Mouse (Mus musculus) adrenal gland, postnatal 10 days (tissue): ENCODE measurements around the gene Lysmd3. TPM values are rescaled to one million over a fixed set of nuclear protein-coding genes. Genes with fewer than 3 reads are reported as not detected.
"Not testable (repeated sequence)": the region's sequence is repeated elsewhere in the genome, so short reads cannot be mapped to it uniquely, and the experiment has no call there.

Source experiments
- DNase-seq: peaks from one replicate; pipeline ENCODE4 v3.0.0; 2021; ENCODE audit warnings: mixed read lengths
- long read RNA-seq, 2 experiments: library from polyadenylated mRNA; stranded (forward); transcript quantifications; one replicate each; pipeline ENCODE4 v2.0.0; 2021
- total RNA-seq, 2 experiments: library from RNA; stranded (reverse); gene quantifications; 2 replicates each; pipeline ENCODE4 v1.2.3; 2021

Gene Lysmd3
- 10 to 100 TPM; 22.7 to 28.3 TPM for total RNA-seq
- long read RNA-seq, experiment 1, full-length matches to known transcripts, result 16 of 19 reads
- long read RNA-seq, experiment 1, partial matches to known transcripts, result 1 of 19 reads
- long read RNA-seq, experiment 1, other reads (novel, unspliced or antisense), result 2 of 19 reads
- long read RNA-seq, experiment 2, full-length matches to known transcripts, result 22 of 26 reads
- long read RNA-seq, experiment 2, partial matches to known transcripts, result 0 of 26 reads
- long read RNA-seq, experiment 2, other reads (novel, unspliced or antisense), result 4 of 26 reads

DNA sequence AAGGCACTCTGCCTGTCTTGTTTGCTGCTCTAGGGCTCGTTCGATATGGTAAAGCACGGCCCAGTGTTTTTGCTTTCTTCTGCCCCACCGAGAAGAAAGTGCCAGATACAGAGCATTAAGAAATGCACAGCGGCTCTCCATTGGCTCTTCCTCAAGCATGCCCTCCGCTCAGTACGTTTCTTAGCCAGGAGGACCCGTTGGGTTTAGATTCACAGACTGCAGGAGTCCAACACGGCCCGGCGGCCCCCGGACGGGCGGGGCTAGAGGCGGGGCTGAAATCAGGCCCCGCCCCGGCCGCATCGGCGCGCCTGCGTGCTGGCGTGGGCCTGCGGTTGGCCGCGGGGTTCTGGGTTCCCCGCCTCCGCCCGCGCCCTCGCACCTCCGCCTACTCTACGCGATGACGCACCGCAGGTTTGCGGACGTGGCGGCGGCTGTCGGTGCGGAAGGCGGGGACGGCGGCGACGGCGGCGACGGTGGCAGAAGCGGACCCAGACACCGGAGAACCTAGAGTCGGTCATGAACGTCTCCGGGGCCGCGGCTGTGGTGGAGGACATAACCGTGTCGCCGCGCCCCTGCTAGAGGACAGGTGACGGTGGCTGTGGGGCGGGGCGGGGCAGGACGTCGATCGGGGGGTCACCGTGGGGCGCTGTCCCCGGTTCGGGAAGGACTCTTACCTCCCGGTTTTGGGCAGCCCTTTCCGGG lies at the start of gene Lysmd3:
Gene Lysmd3 (plus strand): TSS at position 313 of the 702 bp plus-strand sequence.
- peak; percentile 97 for DNase-seq

DNA sequence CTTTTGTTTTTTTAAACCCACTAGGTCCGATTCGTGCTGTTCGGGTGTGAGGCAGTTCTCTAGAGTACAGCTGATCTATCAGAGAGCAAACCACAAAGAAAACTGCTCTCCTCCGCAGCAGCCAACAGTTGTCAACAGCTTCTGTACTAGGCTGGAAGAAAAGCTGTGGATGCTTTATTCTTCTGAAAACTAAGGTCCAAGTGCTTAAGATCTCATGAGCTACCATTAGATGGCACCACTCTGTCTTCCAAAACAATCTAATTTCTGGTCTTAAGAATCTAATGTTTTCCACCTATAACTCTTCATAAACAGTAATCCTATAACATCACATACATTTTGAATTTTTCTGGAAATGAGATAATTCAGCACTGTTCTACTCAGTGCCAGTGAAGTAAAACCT lies 47.1 kb upstream of the Lysmd3 start:
- no peak for DNase-seq

DNA sequence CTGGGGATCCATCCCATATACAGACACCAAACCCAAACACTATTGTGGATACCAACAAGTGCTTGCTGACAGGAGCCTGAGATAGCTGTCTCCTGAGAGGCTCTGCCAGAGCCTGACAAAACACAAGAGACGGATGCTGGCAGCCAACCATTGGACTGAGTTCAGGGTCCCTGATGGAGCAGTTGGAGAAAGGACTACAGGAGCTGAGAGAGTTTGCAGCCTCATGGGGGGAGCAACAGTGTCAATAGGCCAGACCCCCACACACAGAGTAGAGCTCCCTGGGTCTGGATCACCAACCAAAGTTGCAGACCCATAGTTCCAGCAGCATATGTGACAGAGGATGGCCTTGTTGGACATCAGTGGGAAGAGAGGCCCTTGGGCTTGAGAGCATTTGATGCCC lies 29.6 kb upstream of the Lysmd3 start:
- not testable (repeated sequence) for DNase-seq

DNA sequence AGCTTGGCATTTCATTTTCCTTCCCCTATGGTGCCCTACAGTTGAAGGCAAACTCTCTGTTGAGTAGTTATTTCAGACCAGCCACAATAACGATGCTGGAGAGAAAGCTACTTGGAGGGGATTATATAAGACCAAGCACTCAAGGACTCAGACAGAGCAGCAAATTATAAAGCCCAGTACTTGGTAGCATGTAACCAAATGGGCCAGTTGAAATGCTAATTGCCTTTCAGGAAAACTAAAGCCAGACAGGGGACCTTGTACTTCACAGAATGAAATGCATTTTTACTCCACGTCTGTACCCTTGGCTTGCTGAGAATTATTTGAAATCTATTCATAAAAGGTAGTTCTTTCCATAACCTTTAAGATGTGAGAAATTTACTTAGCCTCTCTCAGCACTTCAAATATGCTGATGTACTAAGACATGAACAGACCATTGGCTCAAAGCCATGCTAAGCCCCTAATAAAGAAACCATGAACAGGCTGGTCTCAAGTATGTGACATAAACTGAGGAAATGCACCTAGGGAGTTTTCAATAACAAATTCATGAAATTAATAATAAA lies 28.8 kb upstream of the Lysmd3 start:
- DNase-seq, result no peak

DNA sequence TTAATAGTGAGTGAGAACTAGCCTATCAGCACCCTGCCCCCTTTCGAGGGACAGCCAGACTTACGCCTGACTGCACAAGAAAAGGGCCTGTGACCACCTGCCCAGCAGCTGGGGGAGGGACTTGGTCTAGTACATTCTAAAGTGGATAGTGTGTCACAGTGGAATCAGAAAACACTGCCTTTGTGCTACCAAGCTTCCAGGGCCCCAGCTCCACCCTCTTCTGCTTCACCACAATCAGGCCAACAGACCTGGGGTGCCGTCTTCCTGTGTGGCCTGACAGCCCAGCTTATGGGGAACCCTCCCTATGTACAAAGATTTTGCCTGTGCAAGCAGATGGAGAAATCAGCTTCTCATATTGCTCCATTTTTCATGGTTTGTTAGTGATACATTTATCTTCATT lies 28.1 kb upstream of the Lysmd3 start:
- no peak for DNase-seq

DNA sequence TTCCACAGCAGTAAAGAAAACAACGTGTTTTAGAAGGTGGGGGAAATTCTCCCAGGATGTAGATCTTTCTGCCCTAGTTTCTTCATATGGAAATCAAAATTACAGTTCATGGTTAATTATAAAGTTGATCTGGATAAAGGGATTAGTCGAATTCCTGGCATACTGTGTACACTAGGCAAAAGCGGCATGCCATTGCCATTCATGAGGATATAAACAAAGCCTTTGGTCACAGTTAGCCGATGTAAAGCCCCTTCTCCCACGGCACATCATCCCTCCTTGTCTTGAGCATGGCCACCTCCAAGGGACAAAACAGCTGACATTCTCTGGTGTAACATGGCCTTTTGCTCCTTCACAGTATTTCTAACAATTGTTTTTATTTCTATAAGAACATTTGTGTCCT lies 26.9 kb upstream of the Lysmd3 start:
- no peak for DNase-seq

DNA sequence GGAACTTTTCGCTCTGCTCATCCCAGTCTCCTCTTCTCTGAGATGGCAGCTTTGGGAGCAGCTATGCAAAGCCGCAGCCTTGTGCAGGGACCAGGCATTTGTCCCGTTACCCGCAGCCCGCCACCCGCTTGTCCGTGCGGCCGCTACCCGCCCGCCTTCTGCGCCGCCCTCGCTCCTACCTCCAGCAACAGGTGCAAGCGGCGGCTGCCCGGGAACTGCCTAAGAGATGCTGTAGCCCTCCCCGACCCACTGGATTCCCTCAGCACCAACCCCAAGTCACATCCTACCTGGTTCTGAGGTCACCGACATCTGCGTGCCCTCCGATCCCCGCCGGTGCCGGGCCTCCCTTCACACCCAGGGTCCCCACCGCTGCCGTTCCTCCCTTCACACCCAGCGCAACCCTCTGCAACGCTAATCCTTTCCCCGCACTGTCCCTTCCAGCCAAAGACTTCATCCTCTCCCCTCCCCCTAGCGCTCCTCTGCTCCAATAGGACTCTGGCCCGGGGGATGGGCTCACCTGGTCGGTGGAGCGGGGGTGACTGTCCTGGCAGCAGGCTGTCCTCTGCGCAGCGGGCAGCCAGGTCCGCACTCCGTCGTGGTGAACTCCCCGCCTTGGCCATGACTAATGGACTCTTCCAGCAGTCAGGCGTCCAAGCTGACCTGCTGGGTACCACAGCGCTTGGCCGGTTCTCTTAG lies 24.6 kb upstream of the Lysmd3 start, which contains the start of gene Adgrv1:
Gene Adgrv1 (minus strand): TSS at position 435 of the 696 bp plus-strand sequence.
- peak; percentile 87 for DNase-seq

DNA sequence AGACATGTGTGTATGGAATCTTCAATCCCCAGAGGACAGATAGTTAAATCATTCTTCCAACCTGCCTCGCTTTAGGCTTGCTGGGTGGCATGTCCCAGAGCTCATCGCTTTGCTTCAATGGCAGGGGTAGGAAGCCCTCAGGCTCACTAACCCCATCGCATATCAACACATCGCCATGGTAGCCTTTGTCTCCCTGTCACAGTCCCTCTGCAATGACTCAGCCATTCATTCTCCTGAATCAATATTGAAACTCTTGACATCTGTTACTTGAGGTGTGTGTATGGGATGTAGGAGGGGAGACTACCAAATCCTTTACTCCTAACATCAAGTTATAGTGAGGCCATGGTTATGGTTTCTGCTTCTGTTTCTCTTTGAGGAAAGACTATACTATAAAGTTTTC lies 17.8 kb upstream of the Lysmd3 start:
- no peak for DNase-seq

DNA sequence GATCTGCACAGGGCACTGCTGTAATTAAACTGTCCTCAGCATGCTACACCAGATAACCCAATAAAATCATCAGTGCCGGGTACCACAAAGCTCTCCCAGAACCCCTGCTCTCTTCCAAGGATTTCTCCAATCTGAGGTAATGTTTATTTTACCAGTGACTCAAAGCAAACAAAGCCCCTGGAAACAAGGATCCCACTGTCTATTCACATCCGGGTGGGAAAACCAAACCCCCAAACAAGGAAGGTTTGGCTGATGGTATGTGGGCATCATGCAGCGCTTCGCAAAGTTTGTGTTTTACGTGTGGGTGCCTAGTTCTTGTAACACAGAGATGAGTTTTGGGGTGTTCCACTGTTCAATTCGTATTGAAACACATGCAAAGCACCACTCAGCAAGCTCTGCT lies 16.6 kb upstream of the Lysmd3 start:
- no peak for DNase-seq

DNA sequence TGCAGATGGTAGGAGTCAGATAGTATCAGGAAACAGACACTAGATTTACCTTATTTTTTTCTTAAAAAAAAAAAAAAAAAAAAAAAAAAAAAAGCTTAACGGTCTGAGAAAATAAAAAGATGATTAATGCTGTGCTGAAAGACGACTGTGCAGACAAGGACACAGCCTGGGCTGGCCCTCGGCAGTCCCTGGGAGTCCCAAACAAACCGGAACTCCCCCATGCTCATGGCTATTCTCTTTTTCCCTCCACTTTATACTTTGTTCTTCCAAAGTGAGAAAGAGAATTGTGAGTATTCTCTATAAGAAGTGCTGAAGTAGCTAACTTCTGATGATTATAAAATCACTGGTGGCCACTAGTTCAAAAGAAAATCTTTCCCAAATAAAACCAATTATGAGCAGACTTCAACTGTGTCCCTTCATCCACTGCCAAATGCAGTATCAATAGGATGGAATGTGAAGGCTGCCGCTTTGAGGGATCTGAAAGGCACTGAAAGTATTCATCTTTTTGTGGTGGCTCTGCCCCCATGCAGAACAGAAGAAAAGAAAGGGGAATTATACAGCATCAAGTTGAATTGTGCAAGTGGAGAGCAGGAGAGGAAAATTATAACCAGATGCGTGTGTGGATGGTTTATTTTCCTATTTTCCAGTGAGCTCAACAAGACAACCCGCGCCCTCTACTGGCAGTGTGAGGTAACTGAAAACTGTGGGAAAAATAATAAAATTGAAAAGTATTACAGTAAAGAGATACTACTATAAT lies 16.0 kb upstream of the Lysmd3 start:
- peak; percentile 63 for DNase-seq

DNA sequence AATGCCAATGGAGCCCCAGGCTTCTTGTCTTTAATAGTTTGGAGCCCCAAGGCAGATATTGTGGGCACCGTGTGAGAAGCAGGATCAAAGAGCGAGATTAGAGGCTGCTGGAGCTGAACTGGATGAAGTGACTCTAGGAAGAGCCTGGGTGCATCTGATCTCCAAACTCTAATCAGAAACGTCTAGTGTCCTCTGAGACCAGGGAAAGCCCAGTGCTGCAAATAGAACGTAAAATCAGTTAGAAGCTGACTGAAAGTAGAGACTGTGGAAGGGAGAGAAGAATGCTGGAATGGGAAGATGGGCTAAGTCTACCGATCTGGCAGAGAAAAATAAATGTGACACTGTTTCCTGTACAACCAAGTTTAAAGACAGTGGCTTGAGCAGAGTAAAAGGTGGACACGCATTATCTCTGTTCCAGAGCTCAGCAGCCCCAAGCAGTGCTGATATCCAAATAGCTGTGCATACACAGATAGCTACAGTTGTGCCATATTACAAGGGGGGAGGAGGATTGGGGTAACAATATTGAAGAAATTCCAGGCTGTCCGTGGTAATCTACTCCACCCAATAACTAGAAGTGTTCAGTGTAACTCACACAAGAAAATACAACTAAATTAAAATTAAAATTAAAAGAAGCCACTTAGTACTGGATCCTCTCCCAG lies 14.8 kb upstream of the Lysmd3 start:
- DNase-seq, result no peak

DNA sequence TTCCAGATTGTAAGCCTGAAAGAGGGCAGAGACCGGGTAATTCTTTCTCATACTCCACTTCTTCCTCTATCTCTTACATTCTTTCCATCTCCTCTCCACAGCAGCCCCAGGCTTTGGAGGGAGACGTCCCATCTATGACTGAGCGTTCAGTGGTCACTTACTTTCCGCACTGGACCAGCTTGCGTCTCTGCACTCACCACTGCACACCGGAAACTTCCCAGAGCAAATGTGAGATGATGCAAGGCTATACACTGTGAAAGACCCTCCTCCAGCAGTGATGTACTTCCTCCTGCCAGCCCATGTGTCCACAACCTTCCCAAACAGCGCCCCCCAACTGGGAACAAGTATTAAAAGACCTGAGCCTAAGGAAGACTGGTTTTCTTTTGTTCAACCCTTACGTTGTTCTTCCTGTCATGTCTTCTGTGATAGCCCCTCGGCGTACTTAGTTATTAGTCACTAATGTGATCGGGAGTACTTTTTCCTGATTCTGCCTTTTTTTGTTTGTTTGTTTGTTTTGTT lies 13.4 kb upstream of the Lysmd3 start:
- no peak for DNase-seq

DNA sequence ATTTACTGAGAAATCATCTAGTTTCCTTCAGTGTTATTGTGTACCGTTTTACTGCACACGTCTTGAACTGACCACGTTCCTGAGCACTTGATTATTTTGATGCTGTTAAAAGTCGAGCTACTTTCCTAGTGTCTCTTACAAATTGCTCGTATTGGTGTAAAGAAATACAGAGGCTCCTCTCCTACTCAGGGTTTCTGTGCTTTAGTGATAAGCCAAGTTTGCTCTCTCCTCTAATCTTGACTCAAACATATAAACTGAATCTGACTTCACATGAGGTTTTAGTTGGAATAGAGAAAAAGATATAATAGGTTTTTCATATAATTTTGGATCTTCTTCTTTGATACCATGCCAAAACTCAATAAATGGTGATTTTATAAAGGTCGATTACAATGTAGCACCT lies 11.1 kb upstream of the Lysmd3 start:
- no peak for DNase-seq

DNA sequence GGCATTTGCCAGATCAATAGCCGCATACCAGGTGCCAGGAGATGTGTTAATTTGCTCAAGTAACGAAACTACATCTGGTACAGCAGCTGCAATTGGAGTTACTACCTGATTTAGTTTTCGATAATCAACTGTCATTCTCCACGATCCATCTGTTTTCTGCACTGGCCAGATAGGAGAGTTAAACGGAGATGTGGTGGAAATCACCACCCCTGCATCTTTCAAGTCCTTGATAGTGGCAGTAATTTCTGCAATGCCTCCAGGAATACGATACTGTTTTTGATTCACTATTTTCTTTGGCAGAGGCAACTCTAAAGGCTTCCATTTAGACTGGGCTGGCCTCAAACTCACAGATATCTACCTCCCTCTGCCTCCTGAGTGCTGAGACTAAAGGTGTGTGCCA lies 7.1 kb upstream of the Lysmd3 start:
- DNase-seq, result not testable (repeated sequence)

DNA sequence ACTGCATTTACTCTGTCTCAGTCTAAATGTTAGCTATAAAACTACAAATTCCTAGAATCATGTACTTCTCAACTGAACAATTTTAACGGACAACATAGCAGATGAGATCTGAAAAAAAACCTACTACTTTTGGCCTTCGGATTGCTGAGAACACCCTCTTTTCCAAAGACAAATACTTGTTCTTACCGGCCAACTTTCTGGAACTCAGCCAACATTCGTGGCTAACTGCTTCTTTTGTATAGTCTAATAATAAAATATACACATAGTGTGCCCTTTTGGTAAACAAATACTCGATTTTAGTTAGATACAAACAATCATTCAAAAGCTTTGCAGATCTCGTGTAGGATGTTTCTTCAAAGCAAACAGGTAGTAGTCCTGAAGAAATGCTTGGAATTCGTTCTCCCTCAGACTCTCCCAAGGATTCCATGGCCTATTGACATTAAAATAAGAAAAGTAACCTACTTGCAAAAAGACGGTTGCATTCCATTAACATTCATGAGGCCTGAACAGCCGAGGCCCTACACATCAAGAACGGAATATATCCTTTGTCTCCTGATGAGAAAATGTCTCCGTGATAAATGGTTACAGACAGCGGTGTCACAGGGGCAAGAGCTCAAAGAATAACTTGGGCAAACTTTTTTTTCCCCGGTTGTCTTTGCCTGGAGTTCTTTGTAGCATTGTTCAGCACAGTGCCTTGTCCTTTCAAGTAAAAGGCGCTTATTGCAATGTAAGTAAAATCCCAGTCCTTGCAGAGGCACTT lies 1.2 kb upstream of the Lysmd3 start:
- DNase-seq, result peak; percentile 46

DNA sequence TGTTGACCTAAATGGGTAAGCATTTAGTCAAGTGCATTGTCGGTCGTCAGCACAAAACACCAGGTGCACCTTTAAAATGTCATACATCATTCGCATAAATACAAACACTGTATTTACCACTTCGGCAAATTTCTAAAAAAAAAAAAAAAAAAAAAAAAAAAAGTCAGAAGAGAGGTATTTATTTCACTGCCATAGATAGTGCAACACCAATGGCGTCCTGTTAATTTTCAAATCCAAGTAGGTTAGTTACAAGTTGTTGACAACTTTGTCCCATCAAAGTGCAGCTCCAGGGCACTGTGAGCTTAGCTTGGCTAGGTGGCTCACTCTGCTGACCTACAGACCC lies 484 bp upstream of the Lysmd3 start:
- no peak for DNase-seq

DNA sequence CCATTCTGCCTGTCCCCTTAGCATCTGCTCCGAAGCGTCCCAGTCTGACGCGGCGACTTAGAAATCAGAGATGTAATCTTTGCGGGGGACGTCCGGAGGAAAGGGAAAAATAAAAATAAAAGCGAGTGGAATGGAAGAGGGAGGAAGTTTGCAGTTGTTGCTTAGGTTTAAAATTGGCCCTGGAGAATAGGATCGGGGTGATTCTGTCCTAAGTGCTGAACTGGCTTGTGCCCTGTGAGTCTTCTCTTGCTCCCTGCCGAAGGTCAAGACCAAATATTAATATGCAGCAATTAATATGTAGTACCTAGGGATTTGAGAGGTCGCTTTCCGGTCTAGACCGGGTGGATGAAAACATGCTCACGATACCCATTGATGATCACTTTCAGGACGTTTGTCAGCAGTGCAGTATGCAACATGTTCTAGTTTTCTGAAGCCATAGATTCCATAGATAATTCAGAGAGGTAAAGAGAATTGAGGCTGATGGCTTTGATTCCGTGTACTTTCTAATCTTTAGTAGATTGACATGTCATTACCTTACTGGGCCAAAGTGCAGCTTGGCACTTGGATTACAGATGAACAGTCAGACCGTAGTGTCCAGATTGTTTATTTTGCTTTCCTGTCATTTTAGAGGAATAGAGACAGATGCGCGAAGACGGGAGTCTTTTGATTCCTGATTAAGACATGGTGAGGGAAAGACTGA lies 740 bp downstream of the Lysmd3 start:
- DNase-seq, result no peak

DNA sequence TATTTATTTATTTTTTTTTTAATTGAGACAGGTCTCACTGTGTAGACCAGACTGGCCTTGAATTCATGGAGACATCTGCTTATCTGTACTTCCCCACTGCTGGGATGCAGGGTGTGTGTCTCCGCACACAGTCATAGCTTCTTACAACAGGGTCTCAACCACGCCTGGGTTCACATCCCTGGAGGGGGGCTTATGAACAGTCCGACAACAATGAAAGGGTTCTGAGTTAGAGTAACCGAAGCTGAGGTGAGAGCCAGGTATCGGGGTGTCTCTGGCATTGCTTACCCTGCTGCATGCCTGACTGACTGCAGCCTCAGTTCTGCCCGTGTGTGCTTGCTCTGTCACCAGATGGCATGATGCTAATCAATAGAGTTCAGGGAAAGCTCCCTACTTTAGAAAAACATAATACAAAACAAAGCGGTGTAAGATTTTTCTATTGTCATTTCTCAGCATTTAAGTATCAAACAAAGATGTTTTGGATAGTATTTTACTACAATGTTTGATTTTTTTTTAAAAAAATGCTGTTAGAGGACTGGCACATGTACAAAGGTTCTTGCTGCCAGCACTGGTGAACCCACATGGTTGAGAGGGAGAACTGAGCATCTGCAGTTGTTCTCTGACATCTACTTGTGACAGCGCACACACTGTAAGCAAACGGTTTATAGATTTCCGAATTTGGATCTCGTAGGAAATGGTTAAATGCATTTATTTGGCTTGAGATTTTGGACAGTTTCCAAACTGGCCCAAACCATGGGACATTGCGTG lies 6.3 kb downstream of the Lysmd3 start:
- no peak for DNase-seq

DNA sequence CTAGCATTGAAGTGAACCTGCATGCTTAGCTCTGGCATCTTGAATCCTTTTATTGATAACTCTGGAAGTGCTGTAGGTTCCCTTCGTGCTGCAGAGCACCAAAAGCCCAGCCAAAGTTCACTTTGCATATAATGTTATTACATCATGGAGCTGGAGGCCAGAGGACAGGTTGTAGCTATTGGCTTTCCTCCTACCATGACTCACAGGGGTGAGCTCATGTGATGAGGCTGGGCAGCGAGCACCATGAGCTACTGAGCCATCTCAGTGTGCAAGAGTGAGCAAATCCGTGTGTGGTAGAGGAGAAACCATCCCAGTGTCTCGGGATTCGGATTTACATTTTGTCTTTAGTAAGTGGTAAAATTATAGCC lies 6.9 kb downstream of the Lysmd3 start:
- peak; percentile 26 for DNase-seq
